Mouse (Mus musculus) spleen, adult 12 weeks (tissue): ENCODE results near the gene Kcnmb4.

Experiments used
- DNase-seq: peaks from one replicate; pipeline ENCODE4 v3.0.0; 2022; ENCODE audit warnings: low spot score

Gene Kcnmb4

GRCm38 (mm10) chr10:116473759-116474549 is at the start of gene Kcnmb4:
Gene Kcnmb4, minus strand, starts transcription at chr10:116473878.
- DNase-seq = no peak

GRCm38 (mm10) chr10:116519588-116519987 is 45.9 kb upstream of the Kcnmb4 start:
- no peak for DNase-seq

DNA sequence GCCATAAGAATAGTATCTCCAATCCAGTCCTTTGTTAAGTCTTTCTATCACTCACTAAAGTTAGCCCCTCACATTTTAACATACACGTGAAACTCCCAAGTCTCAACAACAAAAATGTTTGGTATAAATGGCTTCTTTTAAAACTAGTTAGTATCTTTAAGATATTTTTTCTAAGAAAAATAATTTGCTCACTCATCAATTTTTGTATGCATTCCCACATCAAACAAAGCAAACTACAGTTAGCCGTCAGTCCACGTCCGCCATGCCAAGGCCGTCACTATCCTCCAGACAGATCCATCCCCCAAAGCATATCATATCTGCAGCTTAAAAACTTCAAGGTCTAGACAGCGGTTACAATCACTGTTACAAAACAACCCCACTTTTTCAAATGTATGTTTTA is 41.9 kb upstream of the Kcnmb4 start:
- no peak for DNase-seq

DNA sequence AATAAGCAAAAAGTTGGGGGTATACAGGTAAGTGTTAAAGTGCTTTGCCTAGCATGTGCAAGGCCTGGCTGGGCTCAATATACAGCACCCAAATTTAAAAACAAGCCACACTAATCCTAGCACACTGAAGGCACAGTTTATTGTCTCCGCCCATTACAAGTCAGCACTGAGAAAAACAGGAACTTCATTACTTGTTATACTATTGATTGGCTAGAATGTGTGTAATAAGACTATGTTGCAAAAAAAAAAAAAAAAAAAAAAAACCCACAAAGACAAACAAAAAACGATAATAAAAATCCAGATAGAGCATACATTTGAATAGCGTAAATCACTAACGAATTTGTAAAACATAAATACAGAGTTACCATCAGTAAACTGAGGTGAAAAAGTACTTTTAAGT is 41.5 kb upstream of the Kcnmb4 start:
- no peak for DNase-seq

- no peak for DNase-seq
Measured at GRCm38 (mm10) chr10:116513254-116513635, 39.6 kb upstream of the Kcnmb4 start.

GRCm38 (mm10) chr10:116512521-116513253 is 39.0 kb upstream of the Kcnmb4 start:
- DNase-seq = no peak

GRCm38 (mm10) chr10:116505303-116506014 is 31.8 kb upstream of the Kcnmb4 start:
- DNase-seq = no peak

GRCm38 (mm10) chr10:116492768-116493167 is 19.1 kb upstream of the Kcnmb4 start:
- no peak for DNase-seq

DNA sequence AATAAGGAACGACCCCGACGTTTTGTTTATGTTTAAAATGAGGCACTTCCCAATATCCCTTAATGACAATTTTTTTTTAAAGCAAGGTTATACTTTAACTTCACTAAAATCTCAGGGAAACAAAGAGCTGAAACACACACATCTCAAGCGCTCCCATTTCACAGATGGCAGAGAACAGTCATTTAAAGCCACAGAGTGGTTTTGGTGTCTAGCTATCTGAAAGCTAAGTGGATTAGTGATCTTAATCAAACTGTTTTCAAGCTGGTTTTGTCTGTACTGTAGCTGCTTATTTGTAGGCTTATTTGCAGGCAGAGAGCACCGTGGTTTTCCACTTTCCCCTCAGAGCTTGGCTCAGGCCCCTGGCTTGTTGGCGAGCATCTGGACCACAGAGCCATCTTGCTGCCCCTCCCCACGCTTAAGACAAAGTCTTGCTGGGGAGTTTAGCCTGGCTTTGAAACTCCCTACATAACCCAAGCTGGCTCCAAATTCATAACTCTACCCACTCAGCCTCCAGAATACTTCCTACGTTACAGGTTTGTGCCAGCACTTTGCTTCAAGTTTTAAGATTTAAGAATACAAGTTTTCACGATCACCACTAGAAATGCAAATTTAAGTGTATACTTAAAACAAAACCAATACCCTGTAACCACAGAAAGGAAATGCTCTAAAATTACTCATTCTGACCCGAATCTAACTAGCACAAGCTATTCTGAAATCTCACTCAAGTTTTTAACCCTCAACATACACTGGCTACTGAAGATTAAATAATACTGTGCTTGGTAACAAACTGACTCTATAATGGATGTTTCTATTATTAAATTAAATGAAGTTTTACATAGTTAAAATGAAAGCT is 13.4 kb upstream of the Kcnmb4 start:
- DNase-seq = no peak

DNA sequence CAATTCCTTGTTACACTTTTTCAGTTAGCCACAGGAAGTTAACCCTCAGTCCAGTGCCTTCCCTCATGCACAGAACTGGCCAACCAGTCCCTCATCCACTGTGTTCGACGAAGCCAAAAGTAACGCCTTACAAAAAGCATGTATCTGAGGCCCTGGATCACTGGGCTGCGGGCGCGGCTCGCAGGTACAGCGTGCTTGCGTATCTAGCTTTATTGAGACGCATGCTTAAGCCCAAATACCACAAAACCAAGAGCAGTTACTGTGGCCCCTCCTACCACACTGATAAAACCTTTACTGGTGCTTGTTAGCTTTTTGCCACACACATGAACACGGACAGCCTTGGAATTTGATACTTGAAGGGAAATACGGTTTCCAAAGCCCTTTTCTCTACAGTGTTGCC is 8.2 kb upstream of the Kcnmb4 start:
- DNase-seq = no peak

- DNase-seq = no peak
Measured at GRCm38 (mm10) chr10:116480988-116481387, 7.3 kb upstream of the Kcnmb4 start.

DNA sequence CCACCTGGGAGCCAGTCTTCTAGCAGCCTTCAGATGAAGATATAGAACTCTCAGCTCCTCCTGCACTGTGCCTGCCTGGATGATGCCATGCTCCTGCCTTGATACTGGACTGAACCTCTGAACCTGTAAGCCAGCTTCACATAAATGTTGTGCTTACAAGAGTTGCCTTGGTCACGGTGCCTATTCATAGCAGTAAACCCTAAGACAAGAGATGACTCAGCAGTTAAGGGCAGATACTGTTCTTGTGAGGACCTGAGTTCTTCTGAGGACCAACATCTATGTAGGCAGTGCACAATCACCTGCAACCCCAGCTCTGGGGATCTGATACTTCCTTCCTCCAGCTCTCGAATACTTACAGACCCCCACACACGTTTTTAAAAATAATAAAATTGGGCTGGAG is 2.9 kb upstream of the Kcnmb4 start:
- no peak for DNase-seq

- no peak for DNase-seq
Measured at GRCm38 (mm10) chr10:116475725-116476124, 2.0 kb upstream of the Kcnmb4 start.

- DNase-seq = no peak
Measured at GRCm38 (mm10) chr10:116473071-116473758, 463 bp downstream of the Kcnmb4 start.

GRCm38 (mm10) chr10:116472579-116472978 is 1.1 kb downstream of the Kcnmb4 start:
- DNase-seq = no peak

DNA sequence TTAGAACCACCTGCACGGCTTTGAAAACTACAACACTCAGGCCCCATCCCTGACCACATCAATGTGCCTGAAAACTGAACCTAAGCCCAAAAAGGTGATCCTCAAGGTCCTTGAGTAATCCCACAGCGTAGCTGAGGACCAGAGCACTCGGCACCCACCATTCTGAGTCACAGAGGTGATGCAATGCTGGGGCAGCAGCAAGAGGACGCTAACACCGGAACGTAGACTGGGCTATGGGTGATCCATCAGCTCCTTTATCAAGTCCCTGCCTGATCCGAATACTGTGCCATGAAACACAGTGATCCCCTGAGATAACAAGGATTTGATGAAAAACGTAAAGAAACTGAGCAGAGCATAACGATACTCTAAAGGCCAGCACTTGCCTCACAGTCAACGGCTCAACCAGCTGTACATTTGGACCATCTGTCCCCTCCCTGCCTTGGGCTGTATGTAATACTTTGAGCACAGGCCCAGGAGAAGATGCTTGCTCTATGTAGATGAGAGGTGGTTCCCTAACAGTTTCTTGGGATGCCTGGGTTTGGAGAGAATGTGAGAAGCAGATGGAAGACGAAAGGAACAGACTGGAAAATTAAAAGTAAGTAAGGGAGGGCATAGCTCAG is 3.3 kb downstream of the Kcnmb4 start:
- no peak for DNase-seq

- DNase-seq = no peak
Measured at GRCm38 (mm10) chr10:116468094-116468493, 5.6 kb downstream of the Kcnmb4 start.

GRCm38 (mm10) chr10:116463753-116464345 is 9.8 kb downstream of the Kcnmb4 start:
- no peak for DNase-seq

DNA sequence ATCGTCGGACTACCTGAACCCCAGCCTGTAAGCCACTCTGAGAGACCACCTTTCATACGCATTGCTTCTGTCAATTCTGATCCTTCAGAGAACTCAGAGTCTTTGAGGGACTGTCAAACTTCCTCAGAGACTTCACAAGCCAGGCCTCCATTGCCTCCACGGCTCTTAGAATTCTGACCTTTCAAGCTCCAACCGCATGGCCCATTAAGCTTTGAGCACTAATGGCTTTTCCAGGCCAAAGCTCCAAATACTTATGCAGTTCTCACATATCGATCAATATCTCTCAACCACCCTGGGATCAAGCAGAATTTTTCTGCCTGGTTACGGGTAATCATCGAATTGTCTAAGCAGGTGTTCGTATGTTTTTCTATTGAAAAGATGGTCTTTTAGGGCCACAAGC is 12.2 kb downstream of the Kcnmb4 start:
- no peak for DNase-seq

- no peak for DNase-seq
Measured at GRCm38 (mm10) chr10:116458786-116459185, 14.9 kb downstream of the Kcnmb4 start.
